Mouse (Mus musculus): ENCODE data around the gene Izumo2. TPM values are rescaled to one million over a fixed set of nuclear protein-coding genes. Genes with fewer than 3 reads are reported as not detected.

Gene Izumo2
- polyA plus RNA-seq, 1 experiment from 2014 or later = not detected

DNA sequence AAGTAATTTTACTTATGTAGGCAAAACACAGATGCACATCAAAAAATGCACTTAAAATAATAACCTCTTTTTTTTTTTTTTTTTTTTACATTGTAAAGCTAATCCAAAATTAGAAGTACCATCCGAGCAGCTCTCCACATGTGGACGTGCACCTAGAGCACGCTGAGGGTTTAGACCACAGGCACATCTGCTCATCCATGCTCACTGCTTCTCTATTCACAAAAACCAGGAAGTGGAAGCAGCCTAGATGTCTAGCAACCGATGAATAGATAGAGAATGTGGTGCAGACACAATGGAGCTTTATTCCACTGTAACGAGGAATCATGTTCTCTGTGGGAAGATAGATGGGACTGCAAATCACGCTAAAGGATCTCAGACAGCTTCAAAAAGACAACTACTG, 33.4 kb upstream of the Izumo2 start:
- Histone ChIP-seq H3K27me3 (peaks cover 25% of the 10 kb centered on the region), H3K4me2 (replicated peaks) (no peak overlapping the region), H3K9me3 (no peaks in the 10 kb centered on the region), H3K36me3 (no peaks in the 10 kb centered on the region), H3K27ac (replicated peaks) (no peak overlapping the region), H3K9ac (replicated peaks) (no peak overlapping the region), H3K4me1 (peaks cover 15% of the 10 kb centered on the region), H3K4me3 (no peak overlapping the region)
- 74% methylated on average over 6 of the region's 6 CpGs for WGBS
- no peak for ATAC-seq (ENCODE audit: low FRiP score, low read depth)

DNA sequence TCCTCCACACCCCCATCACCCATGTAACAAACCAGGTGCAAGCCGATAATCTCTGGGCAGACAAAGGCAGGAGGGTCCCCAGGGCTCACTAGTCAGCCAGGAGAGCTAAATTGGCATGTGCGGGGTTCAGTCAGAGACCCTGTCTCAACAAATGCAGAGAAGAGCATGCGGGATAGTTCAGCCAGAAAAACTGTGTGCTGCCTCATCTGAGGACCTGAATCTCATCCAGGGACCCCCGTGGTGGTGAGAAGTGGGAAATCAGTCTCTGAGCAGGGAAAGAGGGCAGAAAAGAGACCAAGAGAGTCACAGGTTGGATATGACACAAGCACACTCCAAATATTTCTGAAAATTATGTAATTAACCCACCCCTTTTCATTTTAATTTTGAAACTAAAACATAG, 32.4 kb upstream of the Izumo2 start:
- no peak for ATAC-seq (ENCODE audit: low FRiP score, low read depth)
- H3K36me3 ChIP-seq = no peaks in the 10 kb centered on the region
- H3K4me3 ChIP-seq = no peak overlapping the region
- no peak overlapping the region for H3K9ac ChIP-seq (replicated peaks)
- WGBS = 50% methylated on average over 4 of the region's 4 CpGs
- no peaks in the 10 kb centered on the region for H3K9me3 ChIP-seq
- peaks cover 7% of the 10 kb centered on the region for H3K4me1 ChIP-seq
- H3K27me3 ChIP-seq = 0 out of 2 replicates have a peak, but pooled peaks cover 16% of the 10 kb centered on the region
- no peak overlapping the region for H3K4me2 ChIP-seq (replicated peaks)
- H3K27ac ChIP-seq (replicated peaks) = no peak overlapping the region

DNA sequence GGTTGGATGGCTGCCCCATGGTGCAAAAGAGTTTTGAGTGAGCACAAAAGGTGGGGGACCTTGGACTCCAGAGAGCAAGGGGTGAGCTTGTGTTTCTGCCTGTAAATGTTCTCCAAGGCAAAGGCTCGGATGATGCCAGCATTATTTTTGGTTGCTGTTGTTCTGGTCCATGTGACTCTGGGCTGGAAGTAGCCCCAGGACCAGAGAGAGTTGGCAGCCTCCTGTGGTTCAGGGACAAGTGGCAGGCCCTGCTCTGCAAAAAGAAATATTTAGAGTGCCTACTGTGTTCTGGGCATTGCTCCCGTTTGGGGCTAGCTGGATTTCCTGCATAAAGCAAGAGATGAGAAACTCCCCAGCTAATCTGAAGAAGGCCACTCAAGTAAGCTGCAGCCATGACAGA, 31.9 kb upstream of the Izumo2 start:
- Histone ChIP-seq H3K36me3 (no peaks in the 10 kb centered on the region), H3K4me3 (no peak overlapping the region), H3K27ac (replicated peaks) (no peak overlapping the region), H3K9ac (replicated peaks) (no peak overlapping the region), H3K4me2 (replicated peaks) (no peak overlapping the region), H3K4me1 (peaks cover 2% of the 10 kb centered on the region), H3K9me3 (no peaks in the 10 kb centered on the region), H3K27me3 (0 out of 2 replicates have a peak, but pooled peaks cover 16% of the 10 kb centered on the region)
- ATAC-seq (ENCODE audit: low FRiP score, low read depth) = no peak
- 70% methylated on average over 2 of the region's 2 CpGs for WGBS

GRCm38 (mm10) chr7:44683656-44684055, 24.9 kb upstream of the Izumo2 start:
- Histone ChIP-seq H3K27ac (replicated peaks) (no peak overlapping the region), H3K4me1 (peaks cover 5% of the 10 kb centered on the region; the same call in 1 of the 2 replicates), H3K4me3 (no peak overlapping the region), H3K4me2 (replicated peaks) (no peak overlapping the region), H3K9ac (replicated peaks) (no peak overlapping the region), H3K9me3 (0 out of 2 replicates have a peak, but pooled peaks cover 2% of the 10 kb centered on the region), H3K27me3 (no peaks in the 10 kb centered on the region), H3K36me3 (no peaks in the 10 kb centered on the region)
- 82% methylated on average over 8 of the region's 8 CpGs for WGBS
- no peak for ATAC-seq (ENCODE audit: low FRiP score, low read depth)

DNA sequence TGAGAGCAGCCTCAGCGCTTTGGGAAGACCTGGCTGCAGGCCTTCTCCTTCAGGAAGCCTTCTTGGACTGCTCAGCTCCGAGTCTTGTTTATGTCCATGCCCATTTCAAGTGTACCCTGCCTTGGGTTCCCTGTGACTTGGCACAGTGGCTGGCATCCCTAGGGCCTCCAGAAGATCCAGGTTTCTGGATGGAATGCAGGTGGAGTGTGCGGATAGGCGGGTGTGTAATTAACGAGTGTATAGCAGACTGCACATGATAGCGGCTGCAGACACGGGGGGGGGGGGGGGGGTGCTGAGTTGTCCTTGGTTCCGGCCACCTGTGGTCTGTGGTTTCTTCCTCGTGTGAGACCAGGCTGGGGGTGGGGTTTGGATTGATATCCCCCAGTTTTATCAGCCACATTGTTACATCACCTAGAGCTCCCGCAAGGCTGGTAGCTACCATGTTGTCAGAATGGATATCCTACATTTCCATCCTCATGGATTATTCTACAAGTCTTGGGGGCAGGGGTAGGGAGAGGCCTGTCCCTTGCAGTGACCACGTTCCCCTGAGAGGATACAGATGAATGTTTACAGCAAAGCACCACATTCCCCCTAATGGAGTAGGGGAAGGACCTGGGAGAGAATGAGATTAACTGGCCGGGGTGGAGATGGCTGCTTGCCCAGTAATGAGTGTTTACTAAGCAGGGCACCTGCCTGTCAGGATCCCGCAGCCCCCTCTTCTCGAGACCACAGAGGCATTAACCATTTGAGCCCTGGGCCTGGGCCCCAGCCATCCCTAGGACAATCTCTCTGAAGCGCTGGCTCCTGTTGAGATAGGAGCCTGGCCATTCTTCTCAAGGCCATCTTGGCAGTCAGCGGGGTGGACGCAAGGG, 22.8 kb upstream of the Izumo2 start:
- no peak overlapping the region for H3K9ac ChIP-seq (replicated peaks)
- no peak overlapping the region for H3K4me2 ChIP-seq (replicated peaks)
- H3K36me3 ChIP-seq = no peaks in the 10 kb centered on the region
- 68% methylated on average over 16 of the region's 17 CpGs for WGBS
- H3K27ac ChIP-seq (replicated peaks) = no peak overlapping the region
- ATAC-seq (ENCODE audit: low FRiP score, low read depth) = 0 out of 2 replicates have a peak, but pooled peaks have one; percentile 27
- peaks cover 5% of the 10 kb centered on the region; the same call in 1 of the 2 replicates for H3K4me1 ChIP-seq
- H3K4me3 ChIP-seq = no peak overlapping the region
- H3K27me3 ChIP-seq = no peaks in the 10 kb centered on the region
- H3K9me3 ChIP-seq = 0 out of 2 replicates have a peak, but pooled peaks cover 2% of the 10 kb centered on the region

- WGBS = 68% methylated on average over 3 of the region's 3 CpGs
- no peak overlapping the region for H3K4me2 ChIP-seq (replicated peaks)
- no peak overlapping the region for H3K27ac ChIP-seq (replicated peaks)
- no peak overlapping the region for H3K9ac ChIP-seq (replicated peaks)
- H3K9me3 ChIP-seq = no peaks in the 10 kb centered on the region
- H3K4me3 ChIP-seq = no peak overlapping the region
- peaks cover 5% of the 10 kb centered on the region; the same call in 1 of the 2 replicates for H3K4me1 ChIP-seq
- H3K36me3 ChIP-seq = no peaks in the 10 kb centered on the region
- no peaks in the 10 kb centered on the region for H3K27me3 ChIP-seq
- ATAC-seq (ENCODE audit: low FRiP score, low read depth) = no peak
These were observed 19.7 kb upstream of the Izumo2 start for GRCm38 (mm10) chr7:44688890-44689289.

- no peak overlapping the region for H3K9ac ChIP-seq (replicated peaks)
- H3K4me2 ChIP-seq (replicated peaks) = no peak overlapping the region
- H3K9me3 ChIP-seq = no peaks in the 10 kb centered on the region
- H3K4me3 ChIP-seq = no peak overlapping the region
- no peaks in the 10 kb centered on the region for H3K36me3 ChIP-seq
- ATAC-seq (ENCODE audit: low FRiP score, low read depth) = no peak
- 89% methylated on average over 7 of the region's 7 CpGs for WGBS
- H3K27me3 ChIP-seq = no peaks in the 10 kb centered on the region
- H3K4me1 ChIP-seq = peaks cover 5% of the 10 kb centered on the region; the same call in 1 of the 2 replicates
- no peak overlapping the region for H3K27ac ChIP-seq (replicated peaks)
These were observed 19.2 kb upstream of the Izumo2 start for GRCm38 (mm10) chr7:44689331-44689730.

DNA sequence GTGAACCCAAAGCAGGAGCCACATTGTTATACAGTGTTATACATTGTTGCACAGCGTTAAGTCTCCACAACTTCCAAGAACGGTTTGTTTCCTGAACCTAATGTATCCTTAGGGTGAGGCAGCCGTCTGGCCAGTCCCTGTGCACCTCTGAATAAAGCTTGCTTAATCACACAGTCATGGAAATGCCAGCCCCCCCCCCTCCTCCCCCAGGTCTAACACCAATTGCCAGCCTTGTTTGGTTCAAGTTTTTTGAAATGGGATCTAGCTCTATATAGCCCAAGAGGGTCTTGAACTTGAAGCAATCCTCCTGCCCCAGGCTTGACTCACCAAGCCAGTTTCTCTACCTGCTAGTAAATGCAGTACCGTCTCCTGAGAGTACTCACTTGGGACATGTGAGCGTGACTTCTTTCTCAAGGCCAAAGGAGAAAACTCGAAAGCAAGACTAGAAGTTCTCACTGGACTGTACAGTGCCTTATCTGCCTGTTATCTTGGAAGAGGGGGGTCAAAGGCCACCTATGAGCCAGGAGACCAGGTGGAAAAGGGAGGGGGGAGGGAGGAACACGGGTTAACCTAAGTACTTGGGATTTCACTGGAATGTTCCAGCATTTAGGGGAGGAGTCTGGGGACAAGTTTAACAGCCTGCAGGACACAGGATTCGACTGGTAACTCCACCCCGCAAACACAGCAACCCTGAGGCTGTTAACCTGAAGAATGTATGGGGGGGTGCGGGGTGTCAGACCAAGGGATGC, 14.9 kb upstream of the Izumo2 start:
- Histone ChIP-seq H3K9ac (replicated peaks) (no peak overlapping the region), H3K9me3 (no peaks in the 10 kb centered on the region), H3K4me3 (no peak overlapping the region), H3K4me2 (replicated peaks) (no peak overlapping the region), H3K4me1 (peaks cover 5% of the 10 kb centered on the region; the same call in 1 of the 2 replicates), H3K27me3 (peaks cover 17% of the 10 kb centered on the region), H3K36me3 (no peaks in the 10 kb centered on the region), H3K27ac (replicated peaks) (no peak overlapping the region)
- no peak for ATAC-seq (ENCODE audit: low FRiP score, low read depth)
- 79% methylated on average over 10 of the region's 10 CpGs for WGBS

GRCm38 (mm10) chr7:44695223-44695622, 13.3 kb upstream of the Izumo2 start:
- Histone ChIP-seq H3K4me2 (replicated peaks) (no peak overlapping the region), H3K36me3 (no peaks in the 10 kb centered on the region), H3K9ac (replicated peaks) (no peak overlapping the region), H3K9me3 (no peaks in the 10 kb centered on the region), H3K4me1 (peaks cover 5% of the 10 kb centered on the region; the same call in 1 of the 2 replicates), H3K27ac (replicated peaks) (no peak overlapping the region), H3K4me3 (no peak overlapping the region), H3K27me3 (peaks cover 17% of the 10 kb centered on the region)
- 90% methylated on average over 4 of the region's 4 CpGs for WGBS
- no peak for ATAC-seq (ENCODE audit: low FRiP score, low read depth)

DNA sequence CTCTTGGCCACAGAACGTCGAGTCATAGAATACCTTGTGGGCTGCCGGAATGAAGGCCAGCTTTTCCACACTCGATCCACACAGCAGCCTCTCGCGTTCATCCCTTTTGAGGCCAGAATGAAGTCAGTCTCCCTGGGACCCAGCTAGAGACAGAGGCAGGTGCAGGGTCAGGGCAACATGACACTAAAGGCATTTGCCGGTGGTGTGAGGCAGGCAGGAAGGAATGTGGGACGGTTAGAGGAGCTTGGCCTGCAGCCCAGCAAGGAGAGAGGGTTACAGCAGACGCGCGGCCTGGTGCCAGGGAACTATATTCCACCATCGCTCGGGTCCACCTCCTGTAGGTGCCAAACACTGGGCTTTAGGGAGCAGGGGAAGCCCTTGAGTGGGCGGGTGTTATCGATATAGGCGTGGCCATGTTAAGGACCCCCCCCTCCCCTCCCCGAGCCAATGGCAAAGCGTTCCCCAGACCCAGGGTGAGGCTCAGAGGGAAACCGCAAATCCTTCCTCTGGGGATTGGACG, 11.3 kb upstream of the Izumo2 start:
- no peak for ATAC-seq (ENCODE audit: low FRiP score, low read depth)
- no peak overlapping the region for H3K4me2 ChIP-seq (replicated peaks)
- no peak overlapping the region for H3K27ac ChIP-seq (replicated peaks)

GRCm38 (mm10) chr7:44697980-44698379, 10.6 kb upstream of the Izumo2 start:
- Histone ChIP-seq H3K9me3 (no peaks in the 10 kb centered on the region), H3K9ac (replicated peaks) (no peak overlapping the region), H3K4me3 (no peak overlapping the region), H3K27me3 (peaks cover 17% of the 10 kb centered on the region), H3K4me2 (replicated peaks) (no peak overlapping the region), H3K36me3 (no peaks in the 10 kb centered on the region), H3K4me1 (peaks cover 14% of the 10 kb centered on the region), H3K27ac (replicated peaks) (no peak overlapping the region)
- WGBS = 69% methylated on average over 7 of the region's 7 CpGs
- no peak for ATAC-seq (ENCODE audit: low FRiP score, low read depth)

More for the DNA sequence above, 11.3 kb upstream of the Izumo2 start:
- Histone ChIP-seq H3K9ac (replicated peaks) (no peak overlapping the region), H3K4me3 (no peak overlapping the region), H3K4me1 (peaks cover 14% of the 10 kb centered on the region), H3K36me3 (no peaks in the 10 kb centered on the region), H3K9me3 (no peaks in the 10 kb centered on the region), H3K27me3 (peaks cover 17% of the 10 kb centered on the region)
- 16% methylated on average over 19 of the region's 20 CpGs for WGBS

DNA sequence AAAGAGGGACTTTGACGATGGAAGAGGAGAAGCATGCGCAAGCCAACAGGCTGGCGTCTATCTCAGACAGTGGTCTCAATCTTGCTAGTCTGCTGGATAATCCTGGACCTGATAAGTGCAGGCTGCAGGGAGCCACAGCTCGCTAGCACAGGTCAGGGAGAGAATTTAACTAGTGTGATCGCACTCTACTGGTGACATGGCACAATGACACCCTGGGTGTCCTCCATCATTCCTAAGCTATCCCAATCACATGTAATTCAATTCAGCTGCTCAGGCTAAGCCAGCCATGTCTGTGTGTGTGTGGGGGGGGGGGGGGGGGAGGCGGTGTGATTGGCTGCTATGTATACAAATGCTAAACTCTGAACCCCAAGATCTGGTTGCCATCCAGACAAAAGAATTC, 6.6 kb upstream of the Izumo2 start:
- ATAC-seq (ENCODE audit: low FRiP score, low read depth) = peak; percentile 54; the same call in 1 of the 2 replicates
- H3K36me3 ChIP-seq = no peaks in the 10 kb centered on the region
- peaks cover 6% of the 10 kb centered on the region; the same call in 1 of the 2 replicates for H3K9me3 ChIP-seq
- H3K4me1 ChIP-seq = peaks cover 14% of the 10 kb centered on the region
- peaks cover 10% of the 10 kb centered on the region; the same call in 1 of the 2 replicates for H3K27me3 ChIP-seq
- 5% methylated on average over 5 of the region's 6 CpGs for WGBS
- no peak overlapping the region for H3K4me3 ChIP-seq
- H3K4me2 ChIP-seq (replicated peaks) = no peak overlapping the region
- H3K27ac ChIP-seq (replicated peaks) = no peak overlapping the region
- H3K9ac ChIP-seq (replicated peaks) = no peak overlapping the region

All from midbrain, embryonic 12.5 days (tissue).